Mouse (Mus musculus): Measurements from ENCODE around the gene Mlec.

- no peak for TF ChIP-seq CTCF (IDR thresholded peaks at IDR 0.05; ENCODE audit: borderline replicate concordance, insufficient read depth, low read depth, low read length)
- TF ChIP-seq POLR2A (IDR thresholded peaks at IDR 0.05; ENCODE audit: borderline replicate concordance, insufficient read depth, low read length) = peak; percentile 89
Measured at GRCm38 (mm10) chr5:115204562-115205311, 46.8 kb upstream of the Mlec start.

Measured in cerebellum, adult 2 months (tissue).